Mouse (Mus musculus) stomach, postnatal 0 days (tissue): ENCODE measurements around the gene Apol8.

Experiments
- CTCF ChIP-seq: IDR thresholded peaks from 2 replicates; pipeline ENCODE4 v1.5.1; 2016; ENCODE audit warnings: antibody characterized with exemption, low read depth, mild to moderate bottlenecking, moderate library complexity
- EP300 ChIP-seq: optimal IDR thresholded peaks from 2 replicates; pipeline ENCODE3; 2016; ENCODE audit warnings: antibody characterized with exemption

DNA sequence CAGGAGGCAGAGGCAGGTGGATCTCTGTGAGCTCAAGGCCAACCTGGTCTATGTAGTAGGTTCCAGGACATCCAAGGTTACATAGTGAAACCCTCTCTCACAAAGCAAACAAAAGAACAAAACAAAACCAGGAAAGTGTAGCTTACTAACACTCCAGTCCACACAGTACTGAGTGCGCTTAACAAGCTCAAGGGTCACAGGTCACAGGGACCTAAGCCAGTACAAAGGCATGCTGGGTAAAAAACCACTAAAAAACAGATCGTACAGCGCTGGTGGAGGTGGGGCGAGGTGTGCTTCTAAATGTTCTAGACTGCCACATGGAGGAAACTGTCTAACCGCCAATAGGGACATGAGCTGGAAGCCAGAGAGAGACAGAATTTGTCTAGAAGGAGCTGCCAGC lies 13.5 kb upstream of the Apol8 start:
- TF ChIP-seq CTCF (no peak), EP300 (no peak)
